Mouse (Mus musculus) embryonic facial prominence, embryonic 13.5 days (tissue): ENCODE data around the gene Rock2. TPM values are rescaled to one million over a fixed set of nuclear protein-coding genes. Genes with fewer than 3 reads are reported as not detected.
A peak's percentile ranks its signal among the peaks of the same experiment; 100 is the strongest.

ENCODE experiments used
- ATAC-seq: fragments of 200-750 bp; cut with Nextera tagmentation; 2 replicates; pipeline ENCODE4 v1.8.0; 2017; ENCODE audit warnings: low read depth; ENCODE audit not compliant: insufficient number of reproducible peaks, insufficient read depth, low FRiP score, low TSS enrichment
- H3K27ac ChIP-seq: fragments of 300-500 bp; sonication (generic); 2 replicates; pipeline ENCODE4 v1.5.1; 2015; ENCODE audit warnings: moderate library complexity, mild to moderate bottlenecking, inconsistent platforms
- H3K27me3 ChIP-seq: fragments of 300-500 bp; sonication (generic); 2 replicates; pipeline ENCODE4 v1.6.1; 2015; ENCODE audit warnings: mild to moderate bottlenecking, inconsistent platforms
- H3K36me3 ChIP-seq: fragments of 300-500 bp; sonication (generic); 2 replicates; pipeline ENCODE4 v1.6.1; 2015; ENCODE audit warnings: mild to moderate bottlenecking, inconsistent platforms
- H3K4me1 ChIP-seq: fragments of 300-500 bp; sonication (generic); 2 replicates; pipeline ENCODE4 v1.6.1; 2015; ENCODE audit warnings: inconsistent platforms
- H3K4me2 ChIP-seq: fragments of 300-500 bp; sonication (generic); 2 replicates; pipeline ENCODE4 v1.6.1; 2015; ENCODE audit warnings: moderate library complexity, mild to moderate bottlenecking, inconsistent platforms
- H3K4me3 ChIP-seq: fragments of 300-500 bp; sonication (generic); 2 replicates; pipeline ENCODE4 v1.5.1; 2015; ENCODE audit warnings: mild to moderate bottlenecking, inconsistent platforms
- H3K9ac ChIP-seq: fragments of 300-500 bp; sonication (generic); 2 replicates; pipeline ENCODE4 v1.6.1; 2015; ENCODE audit warnings: mild to moderate bottlenecking, inconsistent platforms
- H3K9me3 ChIP-seq: fragments of 300-500 bp; sonication (generic); 2 replicates; pipeline ENCODE4 v1.6.1; 2016; ENCODE audit warnings: inconsistent platforms
- WGBS: fragments of 180-500 bp; shearing (Covaris S2); methylation state at CpG from one replicate; pipeline ENCODE4 v1.1.7; 2015; ENCODE audit warnings: mixed read lengths; 5-methylcytosine and 5-hydroxymethylcytosine counted together
- polyA plus RNA-seq: library from polyadenylated mRNA; unstranded; fragments of >200 nt; fragmentation: Nextera tagmentation; extraction: Ambion mirVana; gene quantifications from 2 replicates; pipeline ENCODE4 v1.2.1, GENCODE M21; 2015

Rock2 gene
- polyA plus RNA-seq, 1 experiment from 2014 or later, result 14.6 TPM

- WGBS, result 86% methylated on average over 4 of the region's 4 CpGs
- Histone ChIP-seq H3K36me3 (no peaks in the 10 kb centered on the region), H3K4me3 (no peak overlapping the region), H3K9me3 (no peaks in the 10 kb centered on the region), H3K4me2 (no peak overlapping the region), H3K27ac (no peak overlapping the region), H3K9ac (no peak overlapping the region), H3K4me1 (no peaks in the 10 kb centered on the region), H3K27me3 (no peaks in the 10 kb centered on the region)
- ATAC-seq, result no peak
These were observed 10.2 kb upstream of the Rock2 start for GRCm38 (mm10) chr12:16884534-16884933.

DNA sequence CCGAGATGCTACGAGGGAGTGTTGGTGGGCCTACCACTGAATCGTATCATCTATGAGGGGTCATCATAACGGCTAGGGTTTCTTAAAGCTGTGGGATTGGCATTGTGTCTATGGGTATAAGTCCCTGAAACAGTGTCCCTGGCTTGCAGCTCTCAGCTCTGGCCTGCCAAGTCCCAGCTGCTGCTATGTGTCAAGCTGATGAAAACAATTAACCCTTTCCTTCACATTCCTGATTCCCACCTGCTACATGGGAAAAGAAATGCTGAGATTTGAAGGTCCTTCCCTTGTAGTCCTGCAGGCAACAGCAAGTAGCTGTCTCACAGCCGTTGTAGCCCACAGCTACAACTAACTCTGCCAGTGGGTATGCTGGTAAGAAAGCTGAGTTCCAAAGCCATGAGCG is 8.3 kb upstream of the Rock2 start:
- Histone ChIP-seq H3K4me1 (no peaks in the 10 kb centered on the region), H3K4me2 (no peak overlapping the region), H3K4me3 (no peak overlapping the region), H3K27ac (no peak overlapping the region), H3K36me3 (no peaks in the 10 kb centered on the region), H3K9me3 (no peaks in the 10 kb centered on the region), H3K27me3 (no peaks in the 10 kb centered on the region), H3K9ac (no peak overlapping the region)
- WGBS, result 85% methylated on average over 6 of the region's 6 CpGs
- ATAC-seq, result no peak

- no peak overlapping the region for H3K27ac ChIP-seq
- WGBS, result 86% methylated on average over 2 of the region's 2 CpGs
- no peaks in the 10 kb centered on the region for H3K36me3 ChIP-seq
- no peaks in the 10 kb centered on the region for H3K9me3 ChIP-seq
- ATAC-seq, result no peak
- H3K4me3 ChIP-seq, result no peak overlapping the region
- no peak overlapping the region for H3K9ac ChIP-seq
- H3K4me1 ChIP-seq, result peaks cover 22% of the 10 kb centered on the region
- no peak overlapping the region for H3K4me2 ChIP-seq
- H3K27me3 ChIP-seq, result no peaks in the 10 kb centered on the region
These were observed 1.7 kb upstream of the Rock2 start for GRCm38 (mm10) chr12:16893039-16893438.

DNA sequence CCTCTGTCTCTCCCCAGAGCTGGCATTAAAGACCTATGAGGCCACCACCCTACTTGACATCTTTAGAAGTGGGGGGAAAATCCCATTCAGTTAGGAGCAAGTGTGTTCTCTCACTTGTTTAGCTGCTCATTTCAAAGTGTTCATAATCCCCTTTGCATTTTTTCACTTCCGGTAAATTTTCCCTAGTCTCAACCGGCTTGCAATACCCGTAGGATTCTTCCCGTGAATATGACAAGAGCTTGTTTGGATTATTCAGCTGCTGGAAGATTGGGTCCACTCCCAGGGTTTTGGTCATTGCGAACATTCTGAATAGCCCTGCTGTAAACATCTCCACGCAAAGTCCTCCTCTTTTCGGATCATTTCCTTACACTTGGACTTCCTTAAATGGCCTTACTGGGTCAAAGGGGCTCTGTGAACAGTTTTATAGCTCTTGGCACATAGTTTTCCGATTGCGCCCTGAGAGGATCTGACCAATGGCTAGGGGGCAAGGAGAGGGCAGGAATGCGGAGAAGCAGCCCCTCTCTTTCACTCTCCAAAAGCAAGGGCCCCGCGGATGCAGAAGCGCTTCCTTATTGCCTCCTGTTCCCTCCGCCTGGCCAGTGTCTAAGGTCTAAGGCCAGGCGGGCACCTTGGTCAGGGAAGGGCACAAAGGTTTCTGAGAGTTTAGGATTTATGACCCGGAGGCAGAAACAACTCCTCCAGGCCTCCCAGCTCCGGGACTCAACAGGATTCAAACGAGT is 869 bp upstream of the Rock2 start:
- no peaks in the 10 kb centered on the region for H3K36me3 ChIP-seq
- no peak for ATAC-seq
- WGBS, result 6% methylated on average over 18 of the region's 18 CpGs
- H3K4me3 ChIP-seq, result peak overlapping the region; percentile 89
- peaks cover 25% of the 10 kb centered on the region for H3K4me1 ChIP-seq
- H3K9ac ChIP-seq, result peak overlapping the region; percentile 92
- H3K4me2 ChIP-seq, result peak overlapping the region; percentile 85
- no peaks in the 10 kb centered on the region for H3K9me3 ChIP-seq
- peak overlapping the region; percentile 96 for H3K27ac ChIP-seq
- no peaks in the 10 kb centered on the region for H3K27me3 ChIP-seq

DNA sequence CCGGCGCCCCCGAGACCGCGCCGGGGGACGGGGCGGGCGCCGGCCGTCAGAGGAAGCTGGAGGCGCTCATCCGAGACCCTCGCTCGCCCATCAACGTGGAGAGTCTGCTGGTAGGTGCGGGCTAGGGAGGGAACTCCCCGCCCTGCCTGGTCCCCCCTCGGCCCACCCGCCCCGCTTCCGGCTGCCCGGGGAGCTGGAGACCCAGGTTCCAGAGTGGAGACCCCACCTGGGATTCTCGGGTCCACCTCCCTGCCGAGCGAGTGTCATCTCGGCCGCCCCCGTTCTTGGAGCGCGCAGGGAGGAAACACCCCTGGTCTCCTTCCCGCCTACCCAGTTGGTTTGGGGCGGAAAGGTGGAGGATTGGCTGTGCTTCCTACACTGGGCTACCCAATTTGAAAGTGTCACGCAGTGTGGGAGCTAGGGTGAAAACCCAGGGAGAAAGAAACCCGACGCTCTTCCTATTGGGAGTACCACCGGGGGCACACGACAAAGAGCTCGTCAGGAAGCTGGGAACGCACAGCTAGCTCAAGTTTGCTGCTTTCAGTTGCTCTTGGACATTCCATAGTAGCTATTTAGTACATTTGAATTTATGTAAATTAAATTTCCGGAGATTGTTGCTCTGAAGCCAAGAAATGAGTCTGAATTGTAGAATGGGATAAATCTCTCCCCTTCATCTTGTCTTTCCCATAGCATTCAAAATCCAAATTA is 680 bp downstream of the Rock2 start:
- Histone ChIP-seq H3K4me2 (peak overlapping the region; percentile 85), H3K4me3 (peak overlapping the region; percentile 89), H3K9ac (peak overlapping the region; percentile 92), H3K9me3 (no peaks in the 10 kb centered on the region), H3K36me3 (no peaks in the 10 kb centered on the region), H3K4me1 (peaks cover 25% of the 10 kb centered on the region), H3K27ac (peak overlapping the region; percentile 96), H3K27me3 (no peaks in the 10 kb centered on the region)
- WGBS, result under 1% methylated on average over 37 of the region's 41 CpGs
- ATAC-seq, result peak; percentile 67

DNA sequence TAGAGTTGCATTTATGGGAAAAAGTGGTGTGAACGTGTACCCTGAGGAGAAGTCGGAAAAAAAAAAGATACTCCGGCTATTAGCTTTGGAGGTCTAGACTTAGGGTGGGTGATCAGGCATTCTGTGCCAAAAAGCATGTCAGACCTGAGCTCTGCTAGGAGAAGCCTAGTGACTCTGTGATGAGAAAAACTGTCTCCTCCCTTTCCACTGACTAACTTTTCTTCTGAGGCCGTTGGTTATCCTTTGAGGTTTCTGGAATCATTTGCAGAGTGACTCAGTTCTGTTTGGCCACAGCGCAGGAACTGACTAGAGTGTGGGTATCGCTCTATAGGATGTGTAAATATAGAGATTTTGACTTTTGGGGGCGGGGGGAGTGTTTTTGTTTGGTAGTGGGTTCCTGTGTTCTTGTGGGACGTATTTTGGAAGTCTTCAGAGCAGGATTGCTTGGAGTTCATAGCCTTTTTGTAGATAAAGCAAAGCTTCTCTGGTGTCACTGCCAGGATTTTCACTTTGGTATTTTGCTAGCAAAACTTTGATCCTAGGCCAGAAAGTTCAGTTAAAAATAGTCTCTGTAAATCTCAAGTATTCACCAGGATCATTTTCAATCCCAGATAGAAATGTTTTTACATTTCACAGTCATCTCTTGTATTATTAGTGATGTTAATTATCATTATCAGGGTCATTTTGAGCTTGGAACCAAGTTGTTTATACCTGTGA is 1.5 kb downstream of the Rock2 start:
- no peak for ATAC-seq
- Histone ChIP-seq H3K27me3 (no peaks in the 10 kb centered on the region), H3K4me1 (peaks cover 25% of the 10 kb centered on the region), H3K4me2 (peak overlapping the region; percentile 85), H3K9ac (peak overlapping the region; percentile 92), H3K9me3 (no peaks in the 10 kb centered on the region), H3K36me3 (no peaks in the 10 kb centered on the region), H3K4me3 (peak overlapping the region; percentile 89), H3K27ac (no peak overlapping the region)
- WGBS, result 23% methylated on average over 8 of the region's 8 CpGs

- Histone ChIP-seq H3K27ac (no peak overlapping the region), H3K4me3 (no peak overlapping the region), H3K4me1 (peaks cover 25% of the 10 kb centered on the region), H3K9ac (no peak overlapping the region), H3K9me3 (no peaks in the 10 kb centered on the region), H3K36me3 (no peaks in the 10 kb centered on the region), H3K4me2 (peak overlapping the region; percentile 85; the same call in 1 of the 2 replicates), H3K27me3 (no peaks in the 10 kb centered on the region)
- no peak for ATAC-seq
- whole genome bisulfite sequencing, result 59% methylated on average over 2 of the region's 2 CpGs
These were observed 2.5 kb downstream of the Rock2 start for GRCm38 (mm10) chr12:16897225-16897624.

GRCm38 (mm10) chr12:16898221-16898620 is 3.5 kb downstream of the Rock2 start:
- Histone ChIP-seq H3K36me3 (no peaks in the 10 kb centered on the region), H3K27me3 (no peaks in the 10 kb centered on the region), H3K4me1 (peaks cover 25% of the 10 kb centered on the region), H3K4me3 (no peak overlapping the region), H3K9ac (no peak overlapping the region), H3K9me3 (no peaks in the 10 kb centered on the region), H3K4me2 (no peak overlapping the region), H3K27ac (no peak overlapping the region)
- 42% methylated on average over 2 of the region's 2 CpGs for WGBS
- ATAC-seq, result no peak

GRCm38 (mm10) chr12:16898790-16899189 is 4.1 kb downstream of the Rock2 start:
- H3K27me3 ChIP-seq, result no peaks in the 10 kb centered on the region
- H3K4me3 ChIP-seq, result no peak overlapping the region
- H3K9ac ChIP-seq, result no peak overlapping the region
- no peak overlapping the region for H3K4me2 ChIP-seq
- H3K4me1 ChIP-seq, result peaks cover 22% of the 10 kb centered on the region
- H3K36me3 ChIP-seq, result no peaks in the 10 kb centered on the region
- ATAC-seq, result no peak
- H3K9me3 ChIP-seq, result no peaks in the 10 kb centered on the region
- no peak overlapping the region for H3K27ac ChIP-seq

DNA sequence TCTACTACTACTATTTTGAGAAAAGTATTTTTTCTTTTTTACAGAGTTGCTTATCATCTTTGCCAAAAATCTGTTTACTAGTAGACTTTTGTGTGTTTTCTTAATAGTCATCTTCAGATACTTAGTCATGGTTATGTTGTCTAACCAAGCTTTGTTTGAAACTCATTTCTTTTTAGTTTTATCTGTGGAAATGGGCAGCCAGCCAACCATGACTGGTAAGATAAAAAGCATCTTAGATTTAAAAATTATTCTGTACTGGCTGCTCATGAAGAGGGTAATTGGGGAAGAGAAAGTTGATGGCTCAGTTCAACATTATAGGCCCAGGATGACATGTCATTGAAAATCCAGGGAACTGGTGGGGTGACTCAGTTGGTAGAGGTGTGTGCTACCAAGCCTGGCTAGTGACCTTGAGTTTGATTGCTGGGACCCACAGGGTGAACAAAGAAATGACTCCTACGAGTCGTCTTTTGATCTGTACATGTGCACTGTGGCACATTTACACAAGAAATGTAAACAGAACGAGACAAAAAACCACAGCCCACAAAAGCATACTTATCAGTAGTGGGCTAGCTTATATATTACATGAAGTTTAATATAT is 6.0 kb downstream of the Rock2 start:
- Histone ChIP-seq H3K27me3 (no peaks in the 10 kb centered on the region), H3K9me3 (no peaks in the 10 kb centered on the region), H3K4me3 (no peak overlapping the region), H3K9ac (no peak overlapping the region), H3K4me2 (no peak overlapping the region), H3K27ac (no peak overlapping the region), H3K4me1 (peaks cover 17% of the 10 kb centered on the region), H3K36me3 (no peaks in the 10 kb centered on the region)
- WGBS, result 61% methylated on average over 3 of the region's 3 CpGs
- no peak for ATAC-seq

GRCm38 (mm10) chr12:16903949-16904635 is 9.4 kb downstream of the Rock2 start:
- Histone ChIP-seq H3K9ac (no peak overlapping the region), H3K4me1 (no peaks in the 10 kb centered on the region), H3K27ac (no peak overlapping the region), H3K4me3 (no peak overlapping the region), H3K36me3 (no peaks in the 10 kb centered on the region), H3K9me3 (no peaks in the 10 kb centered on the region), H3K4me2 (no peak overlapping the region), H3K27me3 (no peaks in the 10 kb centered on the region)
- WGBS, result 90% methylated on average over 2 of the region's 2 CpGs
- no peak for ATAC-seq
